Mouse (Mus musculus) neural tube, embryonic 13.5 days (tissue): ENCODE measurements around the gene Sephs1. TPM values are rescaled to one million over a fixed set of nuclear protein-coding genes. Genes with fewer than 3 reads are reported as not detected.

Experiments used
- ATAC-seq: fragments of 200-750 bp; cut with Nextera tagmentation; 2 replicates; pipeline ENCODE4 v1.8.0; 2017; ENCODE audit warnings: low read depth, mild to moderate bottlenecking, moderate TSS enrichment, moderate library complexity
- H3K27ac ChIP-seq: fragments of 300-500 bp; sonication (generic); replicated peaks from 2 replicates; pipeline ENCODE4 v1.5.1; 2015; ENCODE audit warnings: moderate library complexity, mild to moderate bottlenecking, inconsistent platforms
- H3K27me3 ChIP-seq: fragments of 300-500 bp; sonication (generic); 2 replicates; pipeline ENCODE4 v1.6.1; 2015; ENCODE audit warnings: mild to moderate bottlenecking, inconsistent platforms
- H3K36me3 ChIP-seq: fragments of 300-500 bp; sonication (generic); 2 replicates; pipeline ENCODE4 v1.6.1; 2015; ENCODE audit warnings: mild to moderate bottlenecking, inconsistent platforms
- H3K4me1 ChIP-seq: fragments of 300-500 bp; sonication (generic); replicated peaks from 2 replicates; pipeline ENCODE4 v1.6.1; 2015; ENCODE audit warnings: inconsistent platforms
- H3K4me2 ChIP-seq: fragments of 300-500 bp; sonication (generic); 2 replicates; pipeline ENCODE4 v1.6.1; 2015; ENCODE audit warnings: inconsistent platforms, mild to moderate bottlenecking, moderate library complexity
- H3K4me3 ChIP-seq: fragments of 300-500 bp; sonication (generic); 2 replicates; pipeline ENCODE4 v1.5.1; 2015; ENCODE audit warnings: mild to moderate bottlenecking, inconsistent platforms
- H3K9ac ChIP-seq: fragments of 300-500 bp; sonication (generic); 2 replicates; pipeline ENCODE4 v1.6.1; 2015; ENCODE audit warnings: moderate library complexity, mild to moderate bottlenecking, inconsistent platforms
- H3K9me3 ChIP-seq: fragments of 300-500 bp; sonication (generic); 2 replicates; pipeline ENCODE4 v1.6.1; 2016; ENCODE audit warnings: inconsistent platforms
- whole genome bisulfite sequencing: fragments of 180-500 bp; shearing (Covaris S2); methylation state at CpG from one replicate; pipeline ENCODE4 v1.1.7; 2015; 5-methylcytosine and 5-hydroxymethylcytosine counted together
- polyA plus RNA-seq: library from polyadenylated mRNA; unstranded; fragments of >200 nt; fragmentation: Nextera tagmentation; extraction: Ambion mirVana; gene quantifications from 2 replicates; pipeline ENCODE4 v1.2.1, GENCODE M21; 2015

Gene Sephs1
- polyA plus RNA-seq, 1 experiment from 2014 or later, result 62.5 TPM

DNA sequence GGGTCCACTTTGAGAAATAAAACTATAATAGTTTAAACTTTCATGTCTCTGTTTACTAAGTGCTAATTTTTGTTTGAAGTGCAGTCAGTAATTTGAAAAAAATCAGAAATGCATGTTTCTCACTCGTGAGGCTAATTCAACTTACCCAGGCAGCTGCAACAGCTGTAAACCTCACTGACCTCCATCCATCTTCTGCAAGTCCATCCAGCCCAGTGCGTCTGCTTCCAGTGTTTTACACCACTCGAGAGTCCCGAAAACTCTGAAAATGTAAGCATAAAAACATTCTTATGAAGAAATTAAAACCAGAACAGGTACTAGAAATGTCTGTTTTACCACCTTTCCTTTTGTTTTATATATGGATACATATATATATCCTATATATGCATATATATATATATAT is 29.2 kb downstream of the Sephs1 start:
- Histone ChIP-seq H3K9ac (no peak overlapping the region), H3K4me3 (no peak overlapping the region), H3K4me1 (no peaks in the 10 kb centered on the region), H3K27me3 (no peaks in the 10 kb centered on the region), H3K36me3 (peaks cover 36% of the 10 kb centered on the region), H3K9me3 (no peaks in the 10 kb centered on the region), H3K4me2 (no peak overlapping the region), H3K27ac (no peak overlapping the region)
- no peak for ATAC-seq
- WGBS, result 76% methylated on average over 4 of the region's 4 CpGs

DNA sequence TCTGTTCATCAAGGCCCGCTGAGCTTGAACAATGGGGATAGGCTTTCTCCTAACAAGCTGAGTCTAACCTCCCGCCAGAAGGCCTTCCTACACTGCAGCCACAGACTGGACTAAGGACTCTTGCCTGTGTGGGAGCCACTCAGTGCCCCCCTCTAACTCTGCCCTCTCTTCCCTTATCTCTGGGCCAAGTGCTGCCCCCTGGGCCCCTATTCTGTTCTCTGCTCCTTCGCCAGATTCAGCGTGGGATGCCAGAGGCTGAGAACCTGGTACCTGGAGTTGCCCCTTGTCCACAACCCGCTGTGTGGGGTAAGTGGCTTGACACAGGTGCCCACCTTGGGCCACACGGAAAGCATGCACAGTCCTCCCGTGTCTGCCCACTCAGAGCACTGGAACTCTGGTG is 32.6 kb downstream of the Sephs1 start:
- H3K4me3 ChIP-seq, result no peak overlapping the region
- no peak overlapping the region for H3K4me2 ChIP-seq
- no peak overlapping the region for H3K27ac ChIP-seq
- H3K9me3 ChIP-seq, result no peaks in the 10 kb centered on the region
- H3K27me3 ChIP-seq, result no peaks in the 10 kb centered on the region
- 65% methylated on average over 7 of the region's 7 CpGs for WGBS
- no peak for ATAC-seq
- H3K4me1 ChIP-seq, result peaks cover 7% of the 10 kb centered on the region; the same call in 1 of the 2 replicates
- H3K9ac ChIP-seq, result no peak overlapping the region
- H3K36me3 ChIP-seq, result 0 out of 2 replicates have a peak, but pooled peaks cover 3% of the 10 kb centered on the region

DNA sequence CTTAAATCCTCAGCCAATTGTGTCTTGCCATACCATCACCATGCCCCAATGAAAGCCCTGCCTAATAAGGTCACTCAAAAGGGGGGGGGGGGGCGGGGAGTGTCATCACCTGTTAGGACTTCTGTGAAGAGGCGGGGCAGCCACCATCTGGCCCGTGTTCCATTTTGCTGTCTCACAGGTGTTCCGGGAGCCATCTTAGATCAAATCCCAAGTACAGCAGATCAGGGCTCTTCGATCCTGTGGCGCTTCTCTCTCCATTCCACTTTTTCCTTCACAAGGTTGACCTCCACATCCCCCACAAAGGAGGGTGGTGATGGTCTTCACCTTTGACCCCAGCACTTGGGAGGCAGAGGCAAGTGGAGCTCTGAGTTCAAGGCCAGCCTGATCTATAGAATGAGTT is 34.7 kb downstream of the Sephs1 start:
- Histone ChIP-seq H3K27me3 (no peaks in the 10 kb centered on the region), H3K4me2 (no peak overlapping the region), H3K36me3 (no peaks in the 10 kb centered on the region), H3K9ac (no peak overlapping the region), H3K27ac (no peak overlapping the region), H3K9me3 (no peaks in the 10 kb centered on the region), H3K4me3 (no peak overlapping the region), H3K4me1 (peaks cover 13% of the 10 kb centered on the region)
- no peak for ATAC-seq
- 78% methylated on average over 6 of the region's 6 CpGs for WGBS

DNA sequence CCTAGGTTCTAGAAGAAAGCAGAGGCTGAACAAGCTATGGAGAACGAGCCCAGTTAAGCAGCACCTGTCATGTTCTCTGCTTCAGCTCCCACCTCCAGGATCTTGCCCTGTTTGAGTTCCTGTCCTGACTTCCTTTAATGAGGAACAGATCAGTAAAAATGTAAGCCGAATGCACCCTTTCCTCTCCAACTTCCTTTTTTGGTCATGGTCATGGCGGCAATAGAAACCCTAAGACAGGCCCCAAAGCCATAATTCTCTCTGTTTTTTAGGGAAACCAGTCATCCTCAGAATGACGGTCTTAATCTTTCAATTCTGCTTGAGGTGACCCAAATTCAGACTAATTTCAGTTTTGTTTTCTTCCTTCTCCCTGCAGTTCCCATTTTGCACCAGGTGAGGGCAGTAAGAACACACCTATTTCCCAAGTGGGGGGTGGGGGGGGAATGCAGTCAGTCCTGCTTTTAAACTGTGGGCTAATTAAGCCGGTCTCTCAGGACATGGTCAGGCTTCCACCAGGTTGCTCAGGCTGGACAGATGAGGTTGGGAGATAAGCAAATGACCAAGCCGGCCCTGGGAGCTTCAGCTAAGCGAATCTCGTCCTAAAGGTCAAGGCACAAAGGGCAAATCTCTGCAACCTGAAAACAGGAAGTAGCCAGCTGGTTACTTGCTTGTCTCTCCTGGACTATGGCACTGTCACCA is 36.1 kb downstream of the Sephs1 start:
- Histone ChIP-seq H3K27ac (no peak overlapping the region), H3K27me3 (no peaks in the 10 kb centered on the region), H3K9ac (no peak overlapping the region), H3K36me3 (no peaks in the 10 kb centered on the region), H3K4me3 (no peak overlapping the region), H3K9me3 (no peaks in the 10 kb centered on the region), H3K4me2 (peak overlapping the region; percentile 37), H3K4me1 (peaks cover 13% of the 10 kb centered on the region)
- 23% methylated on average over 8 of the region's 8 CpGs for WGBS
- no peak for ATAC-seq

DNA sequence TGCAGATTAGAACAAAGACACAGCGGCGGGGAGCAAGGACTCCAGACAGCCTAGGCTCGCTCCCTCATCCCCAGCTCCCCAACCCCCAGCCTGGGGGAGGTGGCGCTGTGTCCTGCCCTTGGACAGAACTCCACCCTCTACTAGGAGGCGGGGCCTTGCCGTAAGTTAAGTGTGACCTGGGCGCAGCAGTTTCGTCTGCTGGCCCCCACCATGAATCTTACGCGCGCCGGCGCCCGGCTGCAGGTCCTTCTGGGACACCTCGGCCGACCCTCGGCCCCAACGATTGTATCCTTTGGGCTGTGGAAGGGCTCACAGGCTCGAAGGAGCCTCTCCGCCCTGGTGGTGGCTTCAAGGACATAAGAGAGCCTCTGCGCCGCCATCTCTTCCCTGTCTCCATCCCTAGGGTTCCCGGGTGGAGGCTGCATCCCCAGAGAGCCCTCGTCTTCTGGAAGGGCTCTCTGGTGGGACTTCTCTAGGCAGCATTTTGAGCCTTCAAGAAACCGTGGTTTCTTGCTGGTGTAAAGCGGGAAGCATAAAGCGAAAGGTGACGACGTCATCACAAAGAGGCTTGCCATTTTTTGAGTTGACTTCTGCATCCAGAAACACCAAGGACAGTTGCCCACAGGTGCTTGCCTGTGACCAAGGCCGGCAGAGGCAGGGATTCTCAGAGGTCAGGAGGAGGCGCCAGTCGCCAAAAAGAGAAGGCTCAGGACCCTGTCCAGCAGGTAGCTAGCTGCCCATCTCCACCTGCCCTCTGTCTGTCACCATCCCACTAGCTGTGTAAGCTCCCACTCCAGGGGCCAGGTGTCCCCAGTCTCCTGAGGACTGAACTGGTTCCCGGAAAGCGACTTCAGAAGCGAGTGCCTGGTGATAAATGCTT is 37.7 kb downstream of the Sephs1 start, which contains the start of gene Phyh:
Gene Phyh, plus strand, starts transcription at position 160 of the 880 bp plus-strand sequence.
- Histone ChIP-seq H3K27me3 (no peaks in the 10 kb centered on the region), H3K4me1 (peaks cover 13% of the 10 kb centered on the region), H3K9me3 (no peaks in the 10 kb centered on the region), H3K4me3 (peak within 1 kb of the TSS; percentile 51), H3K27ac (peak within 1 kb of the TSS; percentile 72), H3K9ac (peak within 1 kb of the TSS; percentile 78), H3K4me2 (peak within 1 kb of the TSS; percentile 68), H3K36me3 (no peaks in the 10 kb centered on the region)
- peak; percentile 94 for ATAC-seq
- WGBS, result 9% methylated on average over 35 of the region's 35 CpGs

DNA sequence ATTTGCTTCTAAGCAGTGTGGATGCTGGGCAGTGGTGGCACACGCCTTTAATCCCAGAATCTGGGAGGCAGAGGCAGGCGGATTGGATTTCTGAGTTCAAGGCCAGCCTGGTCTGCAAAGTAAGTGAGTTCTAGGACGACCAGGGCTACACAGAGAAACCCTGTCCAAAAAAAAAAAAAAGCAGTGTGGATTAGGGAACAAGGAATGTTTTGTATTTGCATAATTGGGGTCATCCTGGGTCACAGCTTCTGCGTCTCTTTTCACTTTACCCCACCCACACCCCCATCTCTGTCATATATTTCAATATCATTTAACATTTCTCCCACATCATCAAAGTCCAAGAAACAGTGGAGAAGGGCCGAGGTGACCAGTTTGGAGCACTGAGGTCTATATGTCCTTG is 39.7 kb downstream of the Sephs1 start:
- Histone ChIP-seq H3K36me3 (no peaks in the 10 kb centered on the region), H3K4me3 (no peak overlapping the region), H3K4me2 (no peak overlapping the region), H3K27ac (no peak overlapping the region), H3K9me3 (no peaks in the 10 kb centered on the region), H3K27me3 (no peaks in the 10 kb centered on the region), H3K9ac (no peak overlapping the region), H3K4me1 (peaks cover 13% of the 10 kb centered on the region)
- ATAC-seq, result no peak
- WGBS, result 67% methylated on average over 5 of the region's 5 CpGs

DNA sequence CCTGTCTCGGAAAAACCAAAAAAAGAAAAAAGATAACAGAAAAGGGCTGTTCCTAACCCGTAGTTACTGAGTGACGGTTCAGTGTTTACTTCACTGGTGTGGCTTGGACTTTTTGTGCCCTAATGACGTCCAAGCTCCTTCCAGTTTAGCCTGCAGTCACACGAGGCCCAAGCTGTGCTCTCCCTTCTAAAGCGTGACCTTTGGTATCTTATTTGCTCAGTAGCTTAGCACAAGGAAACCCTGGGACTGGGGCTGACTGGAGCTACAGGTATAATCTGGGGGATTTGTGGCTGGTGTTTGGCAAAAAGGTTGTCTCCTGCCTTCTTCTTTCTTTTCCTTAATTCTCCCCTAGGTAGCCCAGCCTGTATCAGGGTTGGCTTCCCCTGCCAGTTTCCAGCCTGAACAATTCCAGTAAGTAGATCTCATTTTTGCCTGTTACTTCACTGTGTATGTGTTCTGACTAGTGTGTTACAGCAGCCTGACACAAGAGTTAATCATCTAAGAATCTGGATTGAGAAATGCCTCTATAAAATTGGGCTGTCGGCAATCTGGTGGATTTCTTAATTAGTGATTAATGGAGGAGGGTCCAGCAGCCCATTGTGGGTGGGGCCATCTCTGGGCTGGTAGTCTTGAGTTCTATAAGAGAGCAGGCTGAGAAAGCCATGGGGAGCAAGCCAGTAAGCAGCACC is 41.3 kb downstream of the Sephs1 start:
- 75% methylated on average over 7 of the region's 7 CpGs for WGBS
- H3K4me3 ChIP-seq, result no peak overlapping the region
- no peak overlapping the region for H3K4me2 ChIP-seq
- no peak overlapping the region for H3K27ac ChIP-seq
- ATAC-seq, result no peak
- no peaks in the 10 kb centered on the region for H3K27me3 ChIP-seq
- peaks cover 13% of the 10 kb centered on the region for H3K4me1 ChIP-seq
- no peak overlapping the region for H3K9ac ChIP-seq
- H3K9me3 ChIP-seq, result no peaks in the 10 kb centered on the region
- peaks cover 4% of the 10 kb centered on the region; the same call in 1 of the 2 replicates for H3K36me3 ChIP-seq

DNA sequence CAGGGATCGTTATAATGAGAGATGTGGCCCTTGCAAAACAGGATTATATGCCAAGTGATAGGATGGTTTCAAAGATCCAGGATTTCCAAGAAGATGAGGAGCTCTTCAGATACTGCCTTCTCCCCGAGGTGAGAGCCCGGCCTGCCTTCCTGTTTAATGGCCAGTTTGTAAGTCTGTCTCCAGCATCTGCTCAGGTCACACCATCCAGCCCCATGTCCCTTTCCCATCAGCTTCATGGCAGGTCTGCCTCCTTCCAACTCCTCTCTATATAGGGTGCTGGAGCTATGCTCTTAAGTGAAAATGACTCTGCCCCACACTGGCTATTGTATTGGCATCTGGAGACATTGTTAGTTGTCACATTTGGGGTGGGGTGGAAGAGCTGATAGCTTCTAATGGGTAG is 46.0 kb downstream of the Sephs1 start:
- H3K9me3 ChIP-seq, result no peaks in the 10 kb centered on the region

DNA sequence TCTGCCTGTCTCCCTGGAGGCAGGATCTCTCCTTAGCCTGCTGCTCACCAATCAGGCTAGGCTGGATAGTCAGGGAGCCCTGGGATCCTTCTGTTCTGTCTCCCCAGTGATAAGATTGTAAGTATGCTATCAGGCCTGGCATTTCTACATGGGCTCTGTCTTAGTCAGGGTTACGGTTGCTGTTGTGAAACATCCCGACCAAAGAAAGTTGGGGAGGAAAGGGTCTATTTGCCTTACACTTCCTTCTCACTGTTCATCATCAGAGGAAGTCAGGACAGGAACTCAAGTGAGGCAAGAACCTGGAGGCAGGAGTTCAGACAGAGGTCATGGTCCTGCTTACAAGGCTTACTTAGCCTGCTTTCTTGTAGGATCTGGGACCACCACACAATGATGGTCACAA is 47.9 kb downstream of the Sephs1 start:
- WGBS, result 93% methylated on average over 2 of the region's 2 CpGs
- H3K9me3 ChIP-seq, result no peaks in the 10 kb centered on the region

More for the DNA sequence above, 46.0 kb downstream of the Sephs1 start:
- H3K27me3 ChIP-seq, result no peaks in the 10 kb centered on the region
- no peaks in the 10 kb centered on the region for H3K4me1 ChIP-seq
- H3K4me3 ChIP-seq, result no peak overlapping the region
- WGBS, result 96% methylated on average over 3 of the region's 3 CpGs
- no peak for ATAC-seq
- no peak overlapping the region for H3K9ac ChIP-seq
- no peak overlapping the region for H3K27ac ChIP-seq
- H3K36me3 ChIP-seq, result peaks cover 32% of the 10 kb centered on the region
- no peak overlapping the region for H3K4me2 ChIP-seq

DNA sequence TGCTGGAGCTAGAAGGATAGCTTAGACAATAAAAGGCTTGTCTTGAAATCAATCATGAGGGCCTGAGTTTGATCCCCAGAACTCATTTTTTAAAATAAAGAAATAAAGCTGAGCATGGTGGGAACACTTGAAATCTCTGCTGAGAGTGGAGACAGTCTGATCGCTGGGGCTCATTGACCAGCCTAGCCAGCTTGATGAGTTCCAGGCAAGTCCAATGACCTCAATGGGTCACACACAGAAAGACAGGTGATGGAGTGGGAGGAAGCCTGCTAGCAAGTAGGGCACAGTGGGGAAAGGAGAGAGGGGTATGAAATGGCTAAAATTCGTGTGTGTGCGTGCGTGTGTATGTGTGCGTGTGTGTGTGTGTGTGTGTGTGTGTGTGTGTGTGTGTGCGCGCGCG is 53.2 kb downstream of the Sephs1 start:
- ATAC-seq, result no peak
- H3K4me2 ChIP-seq, result no peak overlapping the region
- H3K4me3 ChIP-seq, result no peak overlapping the region
- no peak overlapping the region for H3K27ac ChIP-seq
- 86% methylated on average over 9 of the region's 9 CpGs for WGBS
- H3K4me1 ChIP-seq, result no peaks in the 10 kb centered on the region
- H3K27me3 ChIP-seq, result no peaks in the 10 kb centered on the region
- no peaks in the 10 kb centered on the region for H3K9me3 ChIP-seq
- H3K36me3 ChIP-seq, result peaks cover 48% of the 10 kb centered on the region
- H3K9ac ChIP-seq, result no peak overlapping the region

More for the DNA sequence above, 47.9 kb downstream of the Sephs1 start:
- Histone ChIP-seq H3K4me2 (no peak overlapping the region), H3K4me3 (no peak overlapping the region), H3K9ac (no peak overlapping the region), H3K36me3 (peaks cover 32% of the 10 kb centered on the region), H3K27ac (no peak overlapping the region), H3K27me3 (no peaks in the 10 kb centered on the region), H3K4me1 (no peaks in the 10 kb centered on the region)
- ATAC-seq, result no peak

DNA sequence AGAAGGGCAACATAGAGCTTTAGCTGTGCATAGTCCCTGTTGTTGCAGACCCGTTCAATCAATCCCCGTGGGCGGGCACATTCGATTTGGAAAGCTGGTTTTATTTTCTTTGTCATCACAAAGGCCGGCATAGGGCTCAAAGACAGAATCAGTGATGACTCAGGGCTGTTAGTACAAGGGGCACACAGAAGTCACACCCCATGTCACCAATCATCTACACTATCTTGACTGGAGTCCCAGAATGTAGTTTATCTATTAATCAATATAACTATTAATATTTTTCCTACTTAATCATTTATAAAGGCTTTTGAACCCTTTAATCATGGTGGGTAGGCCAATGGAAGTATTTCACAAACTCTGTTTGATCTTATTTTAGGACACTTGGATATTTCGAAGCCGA is 56.6 kb downstream of the Sephs1 start:
- no peak overlapping the region for H3K4me2 ChIP-seq
- H3K36me3 ChIP-seq, result peaks cover 32% of the 10 kb centered on the region
- ATAC-seq, result no peak
- H3K4me3 ChIP-seq, result no peak overlapping the region
- H3K27ac ChIP-seq, result no peak overlapping the region
- H3K27me3 ChIP-seq, result no peaks in the 10 kb centered on the region
- no peak overlapping the region for H3K9ac ChIP-seq
- WGBS, result 90% methylated on average over 7 of the region's 7 CpGs
- H3K9me3 ChIP-seq, result no peaks in the 10 kb centered on the region
- no peaks in the 10 kb centered on the region for H3K4me1 ChIP-seq

DNA sequence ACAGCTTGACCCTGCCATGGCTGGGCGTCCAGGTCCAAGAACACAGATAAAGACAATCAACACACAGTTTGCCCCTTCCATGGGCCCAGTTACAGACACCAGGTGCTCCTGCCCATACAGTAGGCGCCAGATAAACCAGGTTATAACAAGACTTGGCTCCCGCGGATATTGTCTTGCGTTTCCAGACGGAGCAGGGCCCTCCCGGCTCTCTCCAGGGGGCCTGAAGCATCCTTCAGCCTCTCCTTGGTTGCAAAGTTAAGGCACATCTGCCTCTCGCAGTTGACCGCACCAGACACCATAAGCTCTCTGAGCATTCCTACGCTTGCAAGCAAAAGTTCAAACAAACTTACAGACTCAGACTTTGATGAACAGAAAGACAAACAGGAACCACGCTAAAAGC is 59.5 kb downstream of the Sephs1 start:
- ATAC-seq, result no peak
- no peak overlapping the region for H3K4me2 ChIP-seq
- H3K9ac ChIP-seq, result no peak overlapping the region
- no peak overlapping the region for H3K27ac ChIP-seq
- H3K36me3 ChIP-seq, result peaks cover 31% of the 10 kb centered on the region
- H3K9me3 ChIP-seq, result peaks cover 8% of the 10 kb centered on the region
- no peaks in the 10 kb centered on the region for H3K27me3 ChIP-seq
- no peak overlapping the region for H3K4me3 ChIP-seq
- no peaks in the 10 kb centered on the region for H3K4me1 ChIP-seq
- WGBS, result 93% methylated on average over 11 of the region's 11 CpGs
